Mouse (Mus musculus): ENCODE data around the gene Pdcd1lg2.

DNA sequence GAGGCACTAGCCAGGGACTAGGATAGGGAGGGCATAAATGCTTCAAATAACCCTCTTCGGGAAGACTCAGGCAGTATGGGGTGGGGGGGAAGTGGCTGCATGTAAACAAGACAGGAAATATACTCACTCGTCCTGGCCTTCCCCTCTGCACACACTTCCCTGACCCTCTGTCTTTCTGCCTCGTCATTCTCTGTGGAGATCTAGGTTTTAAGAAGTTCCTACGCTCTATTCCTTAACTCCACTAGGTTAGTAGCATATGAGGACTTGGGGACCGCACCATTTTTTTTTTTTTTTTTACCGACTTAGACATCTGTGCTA, 77.3 kb downstream of the Pdcd1lg2 start:
- TF ChIP-seq POLR2A (IDR thresholded peaks at IDR 0.05; ENCODE audit: control insufficient read depth, extremely low read depth, insufficient read depth, low read length, poor library complexity) (no peak), CTCF (IDR thresholded peaks at IDR 0.05; ENCODE audit: borderline replicate concordance, control insufficient read depth, extremely low read depth, insufficient read depth, low read length, poor library complexity) (no peak)

All from thymus, adult 2 months (tissue).